Mouse (Mus musculus): ENCODE data around the gene Neu1. TPM values are rescaled to one million over a fixed set of nuclear protein-coding genes. Genes with fewer than 3 reads are reported as not detected.

The Neu1 gene
- 13.6 and 15.1 TPM in 2 replicates for polyA plus RNA-seq (2011; ENCODE audit: insufficient read depth, insufficient read length, low read depth, missing spikeins)

- Histone ChIP-seq H3K27me3 (ENCODE audit: control insufficient read depth, insufficient read depth, low read length, poor library complexity, severe bottlenecking) (no peaks in the 10 kb centered on the region), H3K9ac (ENCODE audit: low read depth, poor library complexity, severe bottlenecking) (peak within 1 kb of the TSS; percentile 60)
Observed at GRCm38 (mm10) chr17:34931061-34931734, at the start of gene Neu1. Gene Neu1, plus strand, starts transcription at chr17:34931253.

GRCm38 (mm10) chr17:34881683-34882310 lies 49.3 kb upstream of the Neu1 start, which contains the start of gene Gm20547:
Gene Gm20547, minus strand, starts transcription at chr17:34882042.
- Histone ChIP-seq H3K4me3 (ENCODE audit: low read depth, low read length) (peak within 1 kb of the TSS; percentile 25), H3K27me3 (ENCODE audit: control insufficient read depth, insufficient read depth, low read length, poor library complexity, severe bottlenecking) (no peaks in the 10 kb centered on the region), H3K4me1 (ENCODE audit: control insufficient read depth, insufficient read depth, low read length) (peaks cover 2% of the 10 kb centered on the region), H3K9ac (ENCODE audit: low read depth, poor library complexity, severe bottlenecking) (0 out of 2 replicates have a peak within 1 kb of the TSS, but pooled peaks have one; percentile 10), H3K9me3 (replicated peaks; ENCODE audit: control insufficient read depth, insufficient read depth, low read length, poor library complexity, severe bottlenecking) (no peaks in the 10 kb centered on the region), H3K36me3 (ENCODE audit: control insufficient read depth, insufficient read depth, low read length, poor library complexity, severe bottlenecking) (no peaks in the 10 kb centered on the region), H3K27ac (ENCODE audit: insufficient read depth, low read length) (no peak within 1 kb of the TSS)
- TF ChIP-seq POLR2A (IDR thresholded peaks at IDR 0.05; ENCODE audit: insufficient read depth, low read length) (no peak), CTCF (IDR thresholded peaks at IDR 0.05; ENCODE audit: low read depth, low read length) (no peak), EP300 (IDR thresholded peaks at IDR 0.05; ENCODE audit: insufficient read depth, low read depth, low read length) (no peak)

More at GRCm38 (mm10) chr17:34931061-34931734, at the start of gene Neu1:
- TF ChIP-seq POLR2A (IDR thresholded peaks at IDR 0.05; ENCODE audit: insufficient read depth, low read length) (no peak), EP300 (IDR thresholded peaks at IDR 0.05; ENCODE audit: insufficient read depth, low read depth, low read length) (no peak), CTCF (IDR thresholded peaks at IDR 0.05; ENCODE audit: low read depth, low read length) (peak; percentile 53)
- H3K36me3 ChIP-seq (ENCODE audit: control insufficient read depth, insufficient read depth, low read length, poor library complexity, severe bottlenecking), result no peaks in the 10 kb centered on the region
- peak within 1 kb of the TSS; percentile 92 for H3K4me3 ChIP-seq (ENCODE audit: low read depth, low read length)
- H3K4me1 ChIP-seq (ENCODE audit: control insufficient read depth, insufficient read depth, low read length), result peaks cover 2% of the 10 kb centered on the region
- no peaks in the 10 kb centered on the region for H3K9me3 ChIP-seq (replicated peaks; ENCODE audit: control insufficient read depth, insufficient read depth, low read length, poor library complexity, severe bottlenecking)
- H3K27ac ChIP-seq (ENCODE audit: insufficient read depth, low read length), result no peak within 1 kb of the TSS

GRCm38 (mm10) chr17:34883332-34883731 lies 47.7 kb upstream of the Neu1 start:
- Histone ChIP-seq H3K9ac (ENCODE audit: low read depth, poor library complexity, severe bottlenecking) (no peak overlapping the region), H3K4me3 (ENCODE audit: low read depth, low read length) (no peak overlapping the region), H3K4me1 (ENCODE audit: control insufficient read depth, insufficient read depth, low read length) (peaks cover 2% of the 10 kb centered on the region), H3K27ac (ENCODE audit: insufficient read depth, low read length) (no peak overlapping the region), H3K27me3 (ENCODE audit: control insufficient read depth, insufficient read depth, low read length, poor library complexity, severe bottlenecking) (no peaks in the 10 kb centered on the region), H3K9me3 (replicated peaks; ENCODE audit: control insufficient read depth, insufficient read depth, low read length, poor library complexity, severe bottlenecking) (no peaks in the 10 kb centered on the region), H3K36me3 (ENCODE audit: control insufficient read depth, insufficient read depth, low read length, poor library complexity, severe bottlenecking) (no peaks in the 10 kb centered on the region)
- TF ChIP-seq CTCF (IDR thresholded peaks at IDR 0.05; ENCODE audit: low read depth, low read length), result no peak
- no peak for TF ChIP-seq POLR2A (IDR thresholded peaks at IDR 0.05; ENCODE audit: insufficient read depth, low read length)
- no peak for TF ChIP-seq EP300 (IDR thresholded peaks at IDR 0.05; ENCODE audit: insufficient read depth, low read depth, low read length)

GRCm38 (mm10) chr17:34884704-34885103 lies 46.3 kb upstream of the Neu1 start:
- H3K9me3 ChIP-seq (replicated peaks; ENCODE audit: control insufficient read depth, insufficient read depth, low read length, poor library complexity, severe bottlenecking), result no peaks in the 10 kb centered on the region
- H3K27me3 ChIP-seq (ENCODE audit: control insufficient read depth, insufficient read depth, low read length, poor library complexity, severe bottlenecking), result no peaks in the 10 kb centered on the region
- no peak overlapping the region for H3K4me3 ChIP-seq (ENCODE audit: low read depth, low read length)
- peaks cover 2% of the 10 kb centered on the region for H3K4me1 ChIP-seq (ENCODE audit: control insufficient read depth, insufficient read depth, low read length)
- no peaks in the 10 kb centered on the region for H3K36me3 ChIP-seq (ENCODE audit: control insufficient read depth, insufficient read depth, low read length, poor library complexity, severe bottlenecking)
- TF ChIP-seq CTCF (IDR thresholded peaks at IDR 0.05; ENCODE audit: low read depth, low read length), result no peak
- H3K9ac ChIP-seq (ENCODE audit: low read depth, poor library complexity, severe bottlenecking), result no peak overlapping the region
- no peak overlapping the region for H3K27ac ChIP-seq (ENCODE audit: insufficient read depth, low read length)

- TF ChIP-seq EP300 (IDR thresholded peaks at IDR 0.05; ENCODE audit: insufficient read depth, low read depth, low read length) (no peak), CTCF (IDR thresholded peaks at IDR 0.05; ENCODE audit: low read depth, low read length) (no peak), POLR2A (IDR thresholded peaks at IDR 0.05; ENCODE audit: insufficient read depth, low read length) (no peak)
- H3K9me3 ChIP-seq (replicated peaks; ENCODE audit: control insufficient read depth, insufficient read depth, low read length, poor library complexity, severe bottlenecking), result no peaks in the 10 kb centered on the region
- H3K36me3 ChIP-seq (ENCODE audit: control insufficient read depth, insufficient read depth, low read length, poor library complexity, severe bottlenecking), result no peaks in the 10 kb centered on the region
- H3K9ac ChIP-seq (ENCODE audit: low read depth, poor library complexity, severe bottlenecking), result no peak overlapping the region
- H3K4me1 ChIP-seq (ENCODE audit: control insufficient read depth, insufficient read depth, low read length), result no peaks in the 10 kb centered on the region
- H3K27ac ChIP-seq (ENCODE audit: insufficient read depth, low read length), result no peak overlapping the region
- H3K4me3 ChIP-seq (ENCODE audit: low read depth, low read length), result no peak overlapping the region
- no peaks in the 10 kb centered on the region for H3K27me3 ChIP-seq (ENCODE audit: control insufficient read depth, insufficient read depth, low read length, poor library complexity, severe bottlenecking)
Observed at GRCm38 (mm10) chr17:34885615-34886014, 45.4 kb upstream of the Neu1 start.

- no peak overlapping the region for H3K9ac ChIP-seq (ENCODE audit: low read depth, poor library complexity, severe bottlenecking)
- H3K9me3 ChIP-seq (replicated peaks; ENCODE audit: control insufficient read depth, insufficient read depth, low read length, poor library complexity, severe bottlenecking), result no peaks in the 10 kb centered on the region
- H3K4me1 ChIP-seq (ENCODE audit: control insufficient read depth, insufficient read depth, low read length), result no peaks in the 10 kb centered on the region
- no peaks in the 10 kb centered on the region for H3K27me3 ChIP-seq (ENCODE audit: control insufficient read depth, insufficient read depth, low read length, poor library complexity, severe bottlenecking)
- no peak overlapping the region for H3K4me3 ChIP-seq (ENCODE audit: low read depth, low read length)
- no peak overlapping the region for H3K27ac ChIP-seq (ENCODE audit: insufficient read depth, low read length)
- no peak for TF ChIP-seq EP300 (IDR thresholded peaks at IDR 0.05; ENCODE audit: insufficient read depth, low read depth, low read length)
- no peak for TF ChIP-seq POLR2A (IDR thresholded peaks at IDR 0.05; ENCODE audit: insufficient read depth, low read length)
- TF ChIP-seq CTCF (IDR thresholded peaks at IDR 0.05; ENCODE audit: low read depth, low read length), result no peak
- no peaks in the 10 kb centered on the region for H3K36me3 ChIP-seq (ENCODE audit: control insufficient read depth, insufficient read depth, low read length, poor library complexity, severe bottlenecking)
Observed at GRCm38 (mm10) chr17:34887942-34888341, 43.1 kb upstream of the Neu1 start.

Data from ES-Bruce4 (cell line).